Mouse (Mus musculus) heart, adult 2 months (tissue): ENCODE measurements around the gene Acap2.

Experiments used
- CTCF ChIP-seq: fragments of 200-600 bp; IDR thresholded peaks from 2 replicates; pipeline ENCODE4 v1.8.1; 2022; ENCODE audit warnings: antibody characterized with exemption, mild to moderate bottlenecking, moderate library complexity
- EP300 ChIP-seq: fragments of 200-500 bp; IDR thresholded peaks from 2 replicates; pipeline ENCODE4 v1.6.1; 2011; ENCODE audit warnings: low read depth, low read length, control low read depth; ENCODE audit not compliant: insufficient read depth

- TF ChIP-seq CTCF: no peak
- no peak for TF ChIP-seq EP300
These were observed 39.5 kb upstream of the Acap2 start for GRCm38 (mm10) chr16:31240569-31240968.
